Mouse (Mus musculus): ENCODE measurements at regions not wholly inside any gene's neighbourhood (a gene's known extent, or its start where the extent isn't known, plus 50 kb on each side); places are given as distances from the start of the nearest gene placed in this dataset.

DNA sequence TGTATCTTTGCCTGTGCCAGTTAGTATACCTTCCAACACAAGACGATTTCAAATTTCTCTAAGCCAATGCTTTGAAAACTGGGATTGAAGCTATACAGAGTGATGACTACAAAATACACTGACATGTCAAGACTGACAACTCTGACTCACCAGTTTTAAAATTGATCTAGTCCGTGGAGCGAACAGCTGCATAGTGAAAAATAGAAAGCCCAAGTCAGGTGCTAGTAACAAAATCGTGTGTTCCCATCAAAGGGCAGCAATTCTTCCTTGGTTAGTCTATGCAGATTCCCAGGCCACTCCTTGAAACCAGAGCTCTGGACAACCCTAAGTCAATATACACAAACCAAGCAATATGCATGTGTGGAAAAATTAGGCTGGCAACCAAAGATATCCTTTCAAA is 940.6 kb downstream of the Kcna4 start:
- WGBS: 90% methylated on average over 4 of the region's 4 CpGs

DNA sequence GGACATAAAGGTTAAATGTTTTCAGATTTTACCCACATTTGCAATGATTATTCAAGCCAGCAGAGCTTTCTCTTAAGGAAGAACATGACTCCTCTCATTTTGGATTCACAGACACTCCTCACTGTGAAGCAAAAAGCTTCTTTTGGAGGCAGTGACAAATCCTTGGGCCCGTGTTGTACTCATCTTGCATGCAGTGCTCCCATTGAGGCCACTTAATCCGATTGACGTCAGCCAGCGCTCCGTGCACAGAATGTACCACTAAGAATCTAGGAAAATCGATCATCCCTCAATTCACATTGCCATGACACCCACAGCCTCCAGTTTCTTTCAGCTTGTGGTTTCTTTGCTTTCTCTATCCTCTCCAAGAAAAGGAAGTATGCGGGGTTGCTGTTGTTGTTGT is 941.5 kb downstream of the Kcna4 start:
- no peak for ATAC-seq (ENCODE audit: insufficient read depth)
- Histone ChIP-seq H3K4me2 (no peak overlapping the region), H3K27ac (ENCODE audit: low read depth) (no peak overlapping the region), H3K36me3 (ENCODE audit: insufficient read depth) (no peaks in the 10 kb centered on the region), H3K9me3 (ENCODE audit: low read depth, low read length) (no peaks in the 10 kb centered on the region), H3K4me1 (ENCODE audit: insufficient read depth) (no peaks in the 10 kb centered on the region), H3K4me3 (ENCODE audit: low read depth, low read length) (no peak overlapping the region), H3K27me3 (ENCODE audit: insufficient read depth, low read length) (no peaks in the 10 kb centered on the region), H3K9ac (no peak overlapping the region)
- WGBS: 74% methylated on average over 7 of the region's 7 CpGs
- DNase-seq: no peak
- TF ChIP-seq CTCF (IDR thresholded peaks at IDR 0.05; ENCODE audit: low read depth): no peak

More for the DNA sequence above, 940.6 kb downstream of the Kcna4 start:
- no peak for TF ChIP-seq CTCF (IDR thresholded peaks at IDR 0.05; ENCODE audit: low read depth)
- Histone ChIP-seq H3K4me2 (no peak overlapping the region), H3K36me3 (ENCODE audit: insufficient read depth) (no peaks in the 10 kb centered on the region), H3K9me3 (ENCODE audit: low read depth, low read length) (no peaks in the 10 kb centered on the region), H3K4me3 (ENCODE audit: low read depth, low read length) (no peak overlapping the region), H3K27ac (ENCODE audit: low read depth) (no peak overlapping the region), H3K9ac (no peak overlapping the region), H3K27me3 (ENCODE audit: insufficient read depth, low read length) (no peaks in the 10 kb centered on the region), H3K4me1 (ENCODE audit: insufficient read depth) (no peaks in the 10 kb centered on the region)
- no peak for ATAC-seq (ENCODE audit: insufficient read depth)
- DNase-seq: no peak

DNA sequence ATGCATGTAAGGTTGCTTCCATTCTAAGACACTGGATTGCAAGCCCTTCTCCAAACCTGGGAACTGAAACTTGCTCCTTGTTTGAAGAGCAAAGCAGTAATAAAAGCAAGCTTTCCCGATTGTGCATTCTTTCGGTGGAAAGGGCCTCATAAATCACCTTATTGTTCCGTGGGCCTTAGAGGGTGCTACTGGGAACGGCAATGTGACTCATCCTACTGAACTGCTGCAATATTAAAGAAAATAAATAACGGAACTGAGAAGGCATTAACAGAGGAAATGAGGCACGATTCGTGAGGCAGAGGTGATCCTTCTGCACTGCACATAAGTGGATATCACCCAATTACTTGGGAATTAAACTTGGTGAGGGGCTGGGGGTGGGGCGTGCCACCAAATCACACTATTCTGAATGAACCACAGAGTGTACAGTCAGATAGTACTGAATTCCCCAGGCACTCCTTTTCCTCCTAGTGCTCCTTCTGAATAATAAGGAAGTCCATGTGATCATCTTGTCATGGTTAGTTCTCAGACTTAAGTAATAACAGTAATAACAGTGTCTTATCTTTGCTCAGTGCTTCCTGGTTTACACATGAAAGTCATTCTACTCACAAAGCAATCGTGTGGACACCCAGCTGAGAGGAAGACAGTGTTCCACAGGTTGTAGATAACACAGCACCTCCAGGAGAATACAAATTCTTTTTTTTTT is 946.0 kb downstream of the Kcna4 start:
- Histone ChIP-seq H3K9me3 (ENCODE audit: low read depth, low read length) (no peaks in the 10 kb centered on the region), H3K4me2 (no peak overlapping the region), H3K9ac (no peak overlapping the region), H3K4me3 (ENCODE audit: low read depth, low read length) (no peak overlapping the region), H3K36me3 (ENCODE audit: insufficient read depth) (no peaks in the 10 kb centered on the region), H3K4me1 (ENCODE audit: insufficient read depth) (no peaks in the 10 kb centered on the region), H3K27ac (ENCODE audit: low read depth) (no peak overlapping the region), H3K27me3 (ENCODE audit: insufficient read depth, low read length) (no peaks in the 10 kb centered on the region)
- no peak for TF ChIP-seq CTCF (IDR thresholded peaks at IDR 0.05; ENCODE audit: low read depth)
- DNase-seq: peak; percentile 17
- peak; percentile 65; the same call in 1 of the 2 replicates for ATAC-seq (ENCODE audit: insufficient read depth)
- WGBS: 35% methylated on average over 9 of the region's 9 CpGs

All from lung, embryonic 14.5 days (tissue).